ENCODE assay signal across 11 mouse cellular contexts in the genomic region with DNA sequence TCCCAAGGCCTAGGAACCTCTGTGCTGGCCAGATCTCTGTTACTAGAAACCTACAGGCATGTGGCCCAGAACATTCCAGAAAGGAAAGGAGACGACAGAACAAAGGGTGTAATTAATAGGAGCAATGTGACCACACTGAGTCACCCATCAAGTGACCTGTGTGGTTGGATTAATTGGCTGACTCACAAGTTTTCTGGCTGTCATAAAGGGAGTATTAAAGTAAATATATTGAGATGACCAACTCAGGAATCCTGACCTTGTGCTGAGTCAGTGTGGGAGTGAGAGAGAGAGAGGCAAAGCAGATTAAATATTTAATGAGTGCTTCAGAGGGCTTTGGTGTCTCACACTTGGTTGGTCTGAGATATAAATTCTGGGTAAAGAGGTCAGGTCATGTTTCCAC.
DNase-seq lines count a peak whose midpoint lies in the region; ATAC-seq and TF ChIP-seq lines count a peak whose summit lies in the region.
"Had no signal": no experiment of that assay in that cellular context is flagged by ENCODE, and none has a peak within 500 bp of the region (broad histone marks: within the 10 kb centered on the region; RNA-seq: fewer than 3 reads in every experiment).

No protein-coding gene starts in this region.

- no peak overlapping the region for H3K4me2 ChIP-seq in heart, embryonic 11.5 days
- H3K4me2 ChIP-seq in heart, postnatal 0 days (ENCODE audit: low read depth, low read length) = no peak overlapping the region
- H3K4me2 ChIP-seq in lung, postnatal 0 days (replicated peaks; ENCODE audit: low read depth, low read length) = no peak overlapping the region
- H3K4me2 ChIP-seq: liver, embryonic 11.5 days had no signal

- H3K9ac ChIP-seq in heart, embryonic 11.5 days (ENCODE audit: low read depth, low read length) = no peak overlapping the region
- H3K9ac ChIP-seq in heart, postnatal 0 days (replicated peaks; ENCODE audit: low read depth, low read length) = no peak overlapping the region
- no peak overlapping the region for H3K9ac ChIP-seq in lung, postnatal 0 days (replicated peaks; ENCODE audit: low read depth)

- TF ChIP-seq CTCF in heart, postnatal 0 days (IDR thresholded peaks at IDR 0.05; ENCODE audit: low read depth) = no peak
- no peak for TF ChIP-seq CTCF in lung, postnatal 0 days (IDR thresholded peaks at IDR 0.05)

- TF ChIP-seq EP300 in heart, postnatal 0 days (IDR thresholded peaks at IDR 0.05; ENCODE audit: low read depth) = no peak
- peak; percentile 63 for TF ChIP-seq EP300 in lung, postnatal 0 days (IDR thresholded peaks at IDR 0.05)

- no peak overlapping the region for H3K27ac ChIP-seq in heart, embryonic 11.5 days (ENCODE audit: low read depth, low read length)
- H3K27ac ChIP-seq in heart, postnatal 0 days (ENCODE audit: low read depth) = peak overlapping the region; percentile 64; the same call in 1 of the 2 replicates
- no peak overlapping the region for H3K27ac ChIP-seq in lung, postnatal 0 days (ENCODE audit: low read length)

- H3K27me3 ChIP-seq in heart, embryonic 11.5 days (ENCODE audit: control insufficient read depth, insufficient read depth, low read length) = no peaks in the 10 kb centered on the region
- no peaks in the 10 kb centered on the region for H3K27me3 ChIP-seq in heart, postnatal 0 days (ENCODE audit: control insufficient read depth, insufficient read depth, low read length)
- no peaks in the 10 kb centered on the region for H3K27me3 ChIP-seq in lung, postnatal 0 days (replicated peaks; ENCODE audit: insufficient read depth, low read length)

- no peaks in the 10 kb centered on the region for H3K9me3 ChIP-seq in heart, embryonic 11.5 days (replicated peaks; ENCODE audit: control insufficient read depth, low read length)
- no peaks in the 10 kb centered on the region for H3K9me3 ChIP-seq in heart, postnatal 0 days (replicated peaks; ENCODE audit: control insufficient read depth, low read length)
- H3K9me3 ChIP-seq in lung, postnatal 0 days (ENCODE audit: low read length) = no peaks in the 10 kb centered on the region

- no peaks in the 10 kb centered on the region for H3K36me3 ChIP-seq in heart, embryonic 11.5 days (ENCODE audit: control insufficient read depth, insufficient read depth, low read length)
- H3K36me3 ChIP-seq in heart, postnatal 0 days (replicated peaks; ENCODE audit: control insufficient read depth, insufficient read depth, low read length) = no peaks in the 10 kb centered on the region
- no peaks in the 10 kb centered on the region for H3K36me3 ChIP-seq in lung, postnatal 0 days (ENCODE audit: insufficient read depth, low read length)

- peak; percentile 42 to 47 for DNase-seq in heart, adult 9 months (ENCODE audit: low spot score in 2 of 2)
- peak; percentile 79 for DNase-seq in MN1 (ENCODE audit: low spot score)
- DNase-seq in heart, postnatal 0 days (ENCODE audit: low spot score) = peak; percentile 76
- DNase-seq in lung, postnatal 0 days (ENCODE audit: low spot score) = peak; percentile 77
- DNase-seq in thymus, postnatal 14 days = no peak
- DNase-seq in thymus, adult 18-20 months = no peak
- DNase-seq: right cerebral cortex, postnatal 4 days had no signal

- WGBS in heart, embryonic 11.5 days (ENCODE audit: insufficient replicate concordance) = 49% methylated on average over 1 of the region's 1 CpGs
- 10% methylated on average over 1 of the region's 1 CpGs for WGBS in heart, postnatal 0 days
- 6% methylated on average over 1 of the region's 1 CpGs for WGBS in lung, postnatal 0 days

- H3K4me1 ChIP-seq in heart, embryonic 11.5 days (ENCODE audit: control insufficient read depth, insufficient read depth, low read length) = no peaks in the 10 kb centered on the region
- peaks cover 9% of the 10 kb centered on the region for H3K4me1 ChIP-seq in heart, postnatal 0 days (ENCODE audit: control insufficient read depth, insufficient read depth)
- H3K4me1 ChIP-seq in lung, postnatal 0 days (ENCODE audit: insufficient read depth, low read depth, low read length) = no peaks in the 10 kb centered on the region; the same call in 1 of the 2 replicates

- ATAC-seq in heart, embryonic 11.5 days (replicated peaks; ENCODE audit: insufficient number of reproducible peaks, low FRiP score, low TSS enrichment) = no peak
- peak; percentile 79 for ATAC-seq in heart, postnatal 0 days (ENCODE audit: insufficient read depth, low read depth)
- peak; percentile 85 for ATAC-seq in lung, postnatal 0 days
- no peak for ATAC-seq in megakaryocyte-erythroid progenitor cell, adult 5-6 weeks (replicated peaks; ENCODE audit: low FRiP score, low TSS enrichment, poor library complexity, severe bottlenecking)
- ATAC-seq: forebrain, embryonic 16.5 days had no signal

- no peak overlapping the region for H3K4me3 ChIP-seq in heart, embryonic 11.5 days (ENCODE audit: low read depth, low read length)
- H3K4me3 ChIP-seq in heart, postnatal 0 days (ENCODE audit: low read depth, low read length) = no peak overlapping the region
- no peak overlapping the region for H3K4me3 ChIP-seq in lung, postnatal 0 days (ENCODE audit: low read depth, low read length)

Comparison
In these comparisons a context has a peak if more than half of its experiments do, and no peak if none do; other contexts are left out.
1. ATAC-seq: peak in heart, postnatal 0 days (single experiment) and lung, postnatal 0 days (single experiment); none in heart, embryonic 11.5 days (single experiment) and megakaryocyte-erythroid progenitor cell, adult 5-6 weeks (single experiment).
2. DNase-seq: peak in heart, adult 9 months (2 of 2), MN1 (single experiment), heart, postnatal 0 days (single experiment) and lung, postnatal 0 days (single experiment); none in thymus, postnatal 14 days (single experiment) and thymus, adult 18-20 months (0 of 2).